Mouse (Mus musculus) kidney, adult 2 months (tissue): ENCODE results near the gene Nrcam.

Experiments
- CTCF ChIP-seq: fragments of 200-500 bp; conservative IDR thresholded peaks from 2 replicates; pipeline ENCODE4 v1.5.1; 2011; ENCODE audit warnings: low read depth, mild to moderate bottlenecking, control low read depth, low read length, moderate library complexity, mixed read lengths; ENCODE audit not compliant: insufficient read depth, insufficient read length
- POLR2A ChIP-seq: fragments of 200-500 bp; IDR thresholded peaks from one replicate; pipeline ENCODE4 v1.6.1; 2011; ENCODE audit warnings: low read depth, low read length, control low read depth

- TF ChIP-seq POLR2A (no peak), CTCF (no peak)
Observed at GRCm38 (mm10) chr12:44602269-44602957, 273.7 kb downstream of the Nrcam start.
